Mouse (Mus musculus) limb, embryonic 15.5 days (tissue): Measurements from ENCODE around the gene Fam161b. TPM values are rescaled to one million over a fixed set of nuclear protein-coding genes. Genes with fewer than 3 reads are reported as not detected.

Experiments
- ATAC-seq: fragments of 200-750 bp; cut with Nextera tagmentation; 2 replicates; pipeline ENCODE4 v1.8.0; 2017; ENCODE audit warnings: low read depth, moderate TSS enrichment; ENCODE audit not compliant: insufficient number of reproducible peaks, low FRiP score, low TSS enrichment
- H3K27ac ChIP-seq: fragments of 300-500 bp; sonication (generic); 2 replicates; pipeline ENCODE4 v1.5.1; 2015; ENCODE audit warnings: moderate library complexity, mild to moderate bottlenecking, inconsistent platforms
- H3K27me3 ChIP-seq: fragments of 300-500 bp; sonication (generic); 2 replicates; pipeline ENCODE4 v1.6.1; 2015; ENCODE audit warnings: inconsistent platforms
- H3K36me3 ChIP-seq: fragments of 300-500 bp; sonication (generic); 2 replicates; pipeline ENCODE4 v1.6.1; 2015; ENCODE audit warnings: inconsistent platforms
- H3K4me1 ChIP-seq: fragments of 300-500 bp; sonication (generic); 2 replicates; pipeline ENCODE4 v1.6.1; 2015; ENCODE audit warnings: inconsistent platforms
- H3K4me2 ChIP-seq: fragments of 300-500 bp; sonication (generic); 2 replicates; pipeline ENCODE4 v1.6.1; 2015; ENCODE audit warnings: mild to moderate bottlenecking, inconsistent platforms
- H3K4me3 ChIP-seq: fragments of 300-500 bp; sonication (generic); 2 replicates; pipeline ENCODE4 v1.5.1; 2015; ENCODE audit warnings: mild to moderate bottlenecking, inconsistent platforms
- H3K9ac ChIP-seq: fragments of 300-500 bp; sonication (generic); 2 replicates; pipeline ENCODE4 v1.6.1; 2015; ENCODE audit warnings: inconsistent platforms
- H3K9me3 ChIP-seq: fragments of 300-500 bp; sonication (generic); 2 replicates; pipeline ENCODE4 v1.6.1; 2016; ENCODE audit warnings: inconsistent platforms
- WGBS: fragments of 180-500 bp; shearing (Covaris S2); methylation state at CpG from one replicate; pipeline ENCODE4 v1.1.7; 2015; 5-methylcytosine and 5-hydroxymethylcytosine counted together
- polyA plus RNA-seq: library from polyadenylated mRNA; unstranded; fragments of >200 nt; fragmentation: Nextera tagmentation; extraction: Ambion mirVana; gene quantifications from 2 replicates; pipeline ENCODE4 v1.2.1, GENCODE M21; 2015

The Fam161b gene
- polyA plus RNA-seq, 1 experiment from 2014 or later: 3.2 TPM

- Histone ChIP-seq H3K4me1 (no peaks in the 10 kb centered on the region), H3K36me3 (peaks cover 9% of the 10 kb centered on the region; the same call in 1 of the 2 replicates), H3K27me3 (no peaks in the 10 kb centered on the region), H3K27ac (no peak overlapping the region), H3K4me3 (no peak overlapping the region), H3K4me2 (no peak overlapping the region), H3K9me3 (no peaks in the 10 kb centered on the region), H3K9ac (no peak overlapping the region)
- ATAC-seq: no peak
- WGBS: 85% methylated on average over 5 of the region's 5 CpGs
These were observed 57.5 kb downstream of the Fam161b start for GRCm38 (mm10) chr12:84304101-84304500.

- no peak overlapping the region for H3K4me2 ChIP-seq
- no peak for ATAC-seq
- H3K27me3 ChIP-seq: no peaks in the 10 kb centered on the region
- H3K4me1 ChIP-seq: no peaks in the 10 kb centered on the region
- H3K27ac ChIP-seq: no peak overlapping the region
- no peak overlapping the region for H3K4me3 ChIP-seq
- 95% methylated on average over 2 of the region's 2 CpGs for WGBS
- no peaks in the 10 kb centered on the region for H3K9me3 ChIP-seq
- H3K9ac ChIP-seq: no peak overlapping the region
- H3K36me3 ChIP-seq: peaks cover 7% of the 10 kb centered on the region; the same call in 1 of the 2 replicates
These were observed 62.4 kb downstream of the Fam161b start for GRCm38 (mm10) chr12:84299265-84299664.

DNA sequence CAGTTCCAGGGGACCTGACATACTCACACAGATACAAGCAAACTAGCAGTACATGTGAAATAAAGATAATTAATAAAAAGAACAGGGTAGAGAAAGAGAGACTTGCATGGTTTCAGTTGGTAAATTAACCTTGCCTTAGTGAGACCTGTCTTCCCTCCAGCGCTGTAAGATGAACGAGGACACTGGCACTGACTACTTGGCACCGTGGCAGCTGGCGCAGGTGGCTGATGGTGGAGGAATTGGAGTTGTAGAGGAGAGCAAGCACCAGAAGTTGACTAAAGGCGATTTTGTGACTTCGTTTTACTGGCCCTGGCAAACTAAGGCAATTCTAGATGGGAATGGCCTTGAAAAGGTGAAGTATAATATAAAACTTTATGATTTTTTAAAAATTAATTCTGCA is 63.8 kb downstream of the Fam161b start:
- no peaks in the 10 kb centered on the region for H3K9me3 ChIP-seq
- H3K27me3 ChIP-seq: no peaks in the 10 kb centered on the region
- H3K4me1 ChIP-seq: no peaks in the 10 kb centered on the region
- no peak overlapping the region for H3K27ac ChIP-seq
- 89% methylated on average over 6 of the region's 6 CpGs for WGBS
- no peak overlapping the region for H3K9ac ChIP-seq
- H3K4me2 ChIP-seq: no peak overlapping the region
- no peak overlapping the region for H3K4me3 ChIP-seq
- no peak for ATAC-seq
- peaks cover 10% of the 10 kb centered on the region for H3K36me3 ChIP-seq

Other genes with a start within 250 kb of the Fam161b start
- 5.9 and 6.3 TPM in 2 replicates for gene Dnal1, start 247.5 kb downstream of the Fam161b start, polyA plus RNA-seq
- 0.78 and 0.93 TPM in 2 replicates for gene Pnma1, start 213.3 kb downstream of the Fam161b start, polyA plus RNA-seq
- gene Elmsan1, start 143.0 kb downstream of the Fam161b start, polyA plus RNA-seq: 13.2 and 13.8 TPM in 2 replicates
- 15.9 and 22.6 TPM in 2 replicates for gene Ptgr2, start 76.6 kb downstream of the Fam161b start, polyA plus RNA-seq
- gene Zfp410, start 45.0 kb downstream of the Fam161b start, polyA plus RNA-seq: 79.8 and 90.6 TPM in 2 replicates
- gene Coq6, start 176 bp downstream of the Fam161b start, polyA plus RNA-seq: 41.5 and 42.2 TPM in 2 replicates
- 16.2 and 16.4 TPM in 2 replicates for gene Entpd5, start 47.2 kb upstream of the Fam161b start, polyA plus RNA-seq
- 1.0 and 1.8 TPM in 2 replicates for gene Bbof1, start 47.2 kb upstream of the Fam161b start, polyA plus RNA-seq
- 24.7 TPM in 2 replicates for gene Rnf113a2, start 55.4 kb upstream of the Fam161b start, polyA plus RNA-seq
- gene Aldh6a1, start 89.2 kb upstream of the Fam161b start, polyA plus RNA-seq: 35.8 and 37.8 TPM in 2 replicates
- gene Lin52, start 89.6 kb upstream of the Fam161b start, polyA plus RNA-seq: 19.5 and 19.6 TPM in 2 replicates
- gene Vsx2, start 207.9 kb upstream of the Fam161b start, polyA plus RNA-seq: 0.09 and 0.19 TPM in 2 replicates